Mouse (Mus musculus) heart, postnatal 0 days (tissue): ENCODE measurements around the gene Ndufa11.

ENCODE experiments used
- CTCF ChIP-seq: IDR thresholded peaks from 2 replicates; pipeline ENCODE4 v1.5.1; 2016; ENCODE audit warnings: antibody characterized with exemption, control low read depth, low read depth
- EP300 ChIP-seq: IDR thresholded peaks from 2 replicates; pipeline ENCODE4 v1.6.1; 2016; ENCODE audit warnings: antibody characterized with exemption, low read depth

DNA sequence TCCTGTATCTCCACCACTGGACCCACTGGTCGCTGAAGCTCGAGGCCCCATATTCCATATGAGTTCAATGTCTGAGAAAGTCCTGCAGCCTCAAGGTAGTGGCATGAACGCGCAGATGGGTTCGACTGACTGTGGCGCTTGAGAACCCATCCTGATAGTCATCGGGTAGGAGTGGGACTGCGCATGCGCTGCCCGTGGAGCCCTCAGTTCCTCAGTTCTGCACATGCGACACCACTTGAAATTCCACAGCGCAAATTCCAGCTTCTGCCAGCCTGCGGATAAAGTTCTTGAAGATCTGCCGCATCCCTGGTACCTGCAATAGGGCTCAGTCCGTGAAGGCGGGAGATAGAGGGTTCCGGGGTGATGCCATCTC lies 23.2 kb downstream of the Ndufa11 start:
- TF ChIP-seq CTCF = no peak
- no peak for TF ChIP-seq EP300
